Mouse (Mus musculus) gastrocnemius, postnatal 10 days (tissue): ENCODE measurements at regions not wholly inside any gene's neighbourhood (a gene's known extent, or its start where the extent isn't known, plus 50 kb on each side); places are given as distances from the start of the nearest gene placed in this dataset.

ENCODE experiments used
- DNase-seq: peaks from one replicate; pipeline ENCODE4 v3.0.0; 2021; ENCODE audit warnings: mixed read lengths

DNA sequence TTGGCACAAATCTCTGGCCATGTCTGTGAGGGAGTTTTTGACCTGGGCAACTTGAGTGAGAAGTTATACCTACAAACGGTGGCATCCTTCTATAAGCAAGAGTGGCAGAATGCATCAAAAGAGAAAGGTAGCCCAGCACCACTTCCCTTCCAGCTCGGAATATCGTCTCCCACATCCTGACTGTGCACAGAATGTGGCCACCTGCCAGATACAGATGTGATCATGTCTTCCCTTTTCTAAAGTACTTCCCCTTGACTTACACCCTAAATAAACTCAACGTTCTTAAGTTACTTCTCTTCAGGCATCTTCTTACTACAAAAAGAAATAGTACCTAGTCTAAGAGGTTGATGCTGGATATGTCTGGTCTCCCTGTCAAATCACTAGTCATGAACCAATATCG is 175.2 kb upstream of the 2610001J05Rik start:
- no peak for DNase-seq

DNA sequence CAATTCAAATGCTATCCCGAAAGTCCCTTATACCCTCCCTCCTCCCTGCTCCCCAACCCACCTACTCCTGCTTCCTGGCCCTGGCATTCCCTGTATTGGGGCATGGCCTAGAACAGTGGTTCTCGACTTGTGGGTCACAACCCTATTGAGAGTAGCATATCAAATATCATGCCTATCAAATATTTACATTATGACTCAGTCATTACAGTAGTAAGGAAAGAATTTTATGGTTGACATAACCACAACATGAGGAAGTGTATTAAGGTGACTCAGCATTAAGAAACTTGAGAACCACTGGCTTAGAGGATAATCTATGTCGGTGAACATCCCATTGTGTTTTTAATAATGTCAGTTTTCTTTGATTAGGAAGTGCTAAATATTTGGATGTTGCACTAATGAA is 173.3 kb upstream of the 2610001J05Rik start:
- DNase-seq, result no peak

DNA sequence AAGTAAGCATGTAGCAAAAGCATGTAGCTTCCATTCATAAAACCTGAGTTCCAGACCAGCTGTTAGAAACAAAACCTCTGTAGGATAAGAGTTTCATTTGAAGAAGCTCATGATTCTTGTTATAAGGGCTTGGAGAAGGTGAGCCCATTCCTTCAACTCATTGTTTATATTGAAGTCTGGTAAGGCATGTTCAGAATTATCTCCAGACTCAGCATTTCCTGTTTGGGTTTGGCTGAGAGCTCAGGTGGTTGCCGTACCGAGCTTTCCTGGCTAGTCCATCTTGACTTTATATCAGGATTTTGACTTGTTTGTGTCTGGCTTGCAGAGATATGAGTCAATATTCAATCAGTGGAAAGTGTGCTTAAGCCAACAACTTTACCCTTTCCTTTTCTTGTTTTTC is 154.6 kb upstream of the 2610001J05Rik start:
- no peak for DNase-seq

DNA sequence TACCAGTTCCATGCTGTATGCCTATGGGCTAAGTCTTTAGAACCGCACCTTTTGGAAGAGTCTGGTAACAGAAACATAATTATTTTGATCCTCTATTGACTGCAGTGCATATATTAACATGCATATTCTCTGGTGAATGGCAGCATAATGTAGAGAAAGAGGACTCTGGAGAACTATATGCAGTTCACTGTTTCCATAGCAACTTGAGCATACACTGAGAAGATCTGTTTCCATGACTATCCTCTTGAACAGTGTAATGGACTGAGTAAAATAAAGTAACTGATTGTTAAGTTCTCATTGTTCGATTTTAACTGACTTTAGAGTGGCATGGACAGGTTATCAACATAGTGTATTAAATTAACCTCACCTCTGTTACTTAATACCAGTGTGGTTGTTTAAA is 147.6 kb upstream of the 2610001J05Rik start:
- no peak for DNase-seq

DNA sequence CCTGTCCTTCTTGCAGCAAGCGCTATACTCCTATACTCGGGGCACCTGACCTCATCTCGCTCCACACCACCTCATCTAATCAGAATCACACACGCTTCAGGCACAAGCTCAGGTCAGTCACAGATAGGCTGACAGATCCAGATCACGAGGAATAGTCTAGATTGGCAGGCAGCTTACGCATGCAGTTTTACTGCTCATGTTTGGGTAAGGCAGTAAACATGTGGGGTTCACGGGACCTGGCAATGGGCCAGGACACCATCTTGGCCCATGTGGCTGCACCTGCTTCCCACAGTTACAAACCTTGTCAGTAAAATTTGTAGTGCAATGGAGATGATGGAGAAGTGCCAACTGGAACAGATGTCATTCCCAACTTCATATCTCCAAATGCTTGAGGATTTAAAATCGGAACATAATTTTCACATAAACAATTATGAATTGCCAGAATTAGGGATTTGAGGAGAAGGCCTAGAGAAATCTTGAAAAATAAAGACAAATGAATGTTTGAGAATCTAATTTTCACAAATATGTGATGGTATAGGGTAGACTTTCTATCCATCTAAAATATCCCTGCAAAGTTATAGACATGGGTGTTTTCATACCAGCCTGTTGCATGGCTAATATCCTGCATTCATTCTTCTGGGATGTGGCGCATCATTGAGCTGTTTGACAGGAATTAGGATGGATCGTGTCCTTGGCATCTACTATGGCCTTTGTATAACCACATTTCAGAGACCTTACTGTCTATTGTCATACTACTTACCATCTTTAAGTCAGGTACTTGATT is 111.5 kb upstream of the 2610001J05Rik start:
- peak; percentile 17 for DNase-seq

DNA sequence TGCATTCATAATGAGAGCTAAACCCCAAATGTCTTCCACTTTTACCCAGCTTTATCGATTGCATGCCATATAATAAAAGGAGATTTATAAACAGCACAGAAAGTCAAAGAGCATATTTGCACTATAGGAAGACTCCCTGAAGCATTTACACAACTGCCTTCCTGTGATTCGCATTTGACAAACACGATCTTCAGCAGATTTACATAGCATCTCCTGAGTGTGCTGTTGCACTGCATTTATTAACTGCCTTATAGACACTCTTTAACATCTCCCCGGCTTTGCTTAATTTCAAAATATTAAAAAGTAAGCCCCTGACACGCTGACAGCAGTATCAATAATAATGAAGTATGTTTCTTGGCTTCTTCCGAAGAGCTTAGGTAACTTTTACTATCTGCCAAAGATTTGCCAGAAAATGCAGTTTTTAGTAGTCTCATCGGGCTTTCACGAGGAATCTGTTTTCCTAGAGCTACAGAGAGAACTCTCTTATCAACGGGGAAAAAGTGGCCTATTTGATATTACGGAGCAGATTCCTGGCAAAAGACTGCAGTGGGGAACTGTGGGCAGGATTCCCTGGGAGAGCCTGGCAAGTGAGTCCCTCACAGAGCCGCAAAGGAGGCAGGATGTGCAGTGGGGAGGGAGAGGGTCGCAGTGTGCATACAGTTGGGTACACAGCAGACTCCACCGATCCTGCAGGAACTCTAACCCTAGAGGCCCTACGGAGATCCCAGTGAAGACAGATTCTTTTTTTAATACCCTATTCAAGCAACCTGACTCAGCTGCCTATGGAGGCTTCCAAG is 103.6 kb upstream of the 2610001J05Rik start:
- DNase-seq, result no peak

DNA sequence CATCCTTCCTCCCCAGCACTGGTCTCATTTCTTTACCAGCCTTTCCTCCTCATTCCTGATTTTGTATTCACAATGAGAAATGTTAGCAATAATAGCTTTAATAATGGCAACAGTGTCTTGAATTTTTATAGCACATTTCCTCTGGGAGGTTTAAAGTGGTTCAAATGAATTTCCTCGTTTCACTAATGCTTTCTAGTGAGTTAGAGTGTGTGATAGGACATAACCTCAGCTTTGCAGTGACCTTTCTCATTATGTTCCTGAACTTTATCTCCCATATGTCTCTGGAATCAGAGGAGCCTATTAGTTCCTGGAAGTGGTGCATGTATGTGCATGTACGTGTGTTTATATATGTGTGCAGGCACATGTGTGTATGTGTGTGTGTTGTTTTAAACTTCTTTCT is 93.2 kb upstream of the 2610001J05Rik start:
- DNase-seq, result no peak

DNA sequence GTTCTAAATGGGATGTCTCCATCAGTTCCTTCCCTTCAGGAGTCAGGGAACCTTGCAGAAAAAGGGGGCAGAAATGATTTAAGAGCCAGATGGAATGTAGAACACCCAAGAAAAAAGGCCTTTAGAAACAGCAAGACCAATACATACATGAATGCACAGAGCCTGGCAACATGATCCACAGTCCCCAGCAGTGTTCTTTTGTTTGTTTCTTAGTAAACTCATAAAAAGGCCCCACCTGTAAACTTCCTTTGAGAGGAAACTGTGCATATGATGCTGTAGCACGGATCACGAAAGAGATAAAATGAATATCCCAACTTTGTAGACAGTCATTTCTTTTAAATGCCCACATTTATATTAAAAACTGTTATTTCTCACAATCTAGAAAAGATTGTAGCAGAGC is 92.7 kb upstream of the 2610001J05Rik start:
- DNase-seq, result no peak

DNA sequence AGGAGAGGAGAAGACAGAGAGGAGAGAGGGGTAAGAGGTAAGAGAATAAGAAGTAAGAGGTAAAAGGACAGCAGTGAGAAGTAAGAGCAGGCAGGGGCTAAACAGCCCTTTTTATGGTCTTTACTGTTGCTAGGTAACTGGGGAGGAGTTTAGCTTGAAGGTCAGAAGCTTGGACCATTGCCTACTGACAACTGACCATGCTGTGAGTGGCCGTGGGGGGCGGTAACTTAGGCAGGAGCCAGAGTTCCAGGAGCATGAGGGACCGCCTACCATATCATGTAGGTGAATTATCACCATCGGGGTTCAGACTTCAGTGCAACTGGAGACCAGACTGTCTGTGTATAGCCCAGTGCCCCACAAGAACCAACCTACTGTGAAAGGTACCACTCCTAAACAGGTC is 78.3 kb upstream of the 2610001J05Rik start:
- no peak for DNase-seq

DNA sequence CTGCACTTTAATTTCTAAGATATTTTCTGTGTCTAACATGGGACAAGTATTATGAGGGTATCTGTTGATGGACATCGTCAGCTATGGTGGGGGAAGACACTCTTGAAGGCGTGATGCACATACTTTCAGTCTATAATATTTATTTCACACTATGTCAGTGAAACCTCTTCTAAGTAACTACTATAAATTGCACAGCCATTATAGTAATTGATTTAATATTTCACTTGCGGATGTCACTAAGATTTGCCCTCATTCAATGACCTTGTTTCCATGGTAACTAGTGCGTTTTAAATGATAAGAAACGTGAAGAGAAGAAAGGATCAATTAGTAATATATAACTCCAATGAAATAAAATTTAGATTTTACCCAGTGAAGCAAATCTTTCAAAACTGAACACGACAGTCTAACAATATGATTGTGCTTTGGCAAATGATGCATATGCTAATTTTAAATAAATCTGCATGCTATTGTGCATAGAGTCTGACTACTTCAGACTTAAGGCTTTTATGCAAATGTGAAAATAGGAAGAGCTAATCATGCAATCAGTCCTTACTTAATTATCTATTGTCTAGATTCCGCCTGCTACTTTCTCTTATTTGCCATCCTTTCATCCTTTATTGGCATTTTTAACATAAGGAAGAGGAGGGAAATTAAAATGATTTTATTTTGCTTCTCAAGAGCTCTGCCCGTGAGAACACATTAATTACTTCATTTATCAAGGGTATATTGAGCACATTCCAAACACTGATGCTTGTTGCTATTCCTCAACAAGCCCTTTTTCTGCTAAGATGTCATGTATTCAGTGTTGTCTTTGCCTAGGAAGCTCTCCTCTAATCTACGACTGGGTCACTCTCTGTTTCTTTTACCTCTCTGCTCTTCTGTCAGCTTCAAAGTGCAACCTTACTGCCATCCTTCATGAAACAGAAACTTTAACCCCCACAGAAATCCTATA is 49.8 kb upstream of the 2610001J05Rik start:
- DNase-seq, result no peak
